ENCODE assay signal across 18 mouse cellular contexts in genomic region chr8:104433191-104433842, GRCm38 (mm10).
"Had no signal": no experiment of that assay in that cellular context is flagged by ENCODE, and none has a peak within 500 bp of the region (broad histone marks: within the 10 kb centered on the region; RNA-seq: fewer than 3 reads in every experiment).

No protein-coding gene starts in this region.

- H3K9ac ChIP-seq: limb, embryonic 13.5 days; liver, embryonic 13.5 days; midbrain, embryonic 12.5 days; midbrain, embryonic 15.5 days; neural tube, embryonic 12.5 days; neural tube, embryonic 15.5 days had no signal

- H3K27me3 ChIP-seq: limb, embryonic 13.5 days; liver, embryonic 13.5 days; midbrain, embryonic 12.5 days; midbrain, embryonic 15.5 days; neural tube, embryonic 12.5 days; neural tube, embryonic 15.5 days had no signal

- H3K9me3 ChIP-seq: limb, embryonic 10.5 days; limb, embryonic 13.5 days; liver, embryonic 13.5 days; midbrain, embryonic 12.5 days; midbrain, embryonic 15.5 days; neural tube, embryonic 12.5 days; neural tube, embryonic 15.5 days had no signal

- DNase-seq: kidney, adult 9 months; kidney, postnatal 14 days; kidney, postnatal 4 days; liver, embryonic 13.5 days; lung, adult 2 months; lung, postnatal 14 days; right cerebral cortex, adult 18-20 months; right cerebral cortex, postnatal 14 days; right cerebral cortex, postnatal 4 days; thymus, adult 2 months; thymus, postnatal 14 days; thymus, postnatal 4 days had no signal

- H3K4me1 ChIP-seq: limb, embryonic 10.5 days had no signal

- H3K27ac ChIP-seq: limb, embryonic 10.5 days; limb, embryonic 13.5 days; liver, embryonic 13.5 days; midbrain, embryonic 12.5 days; midbrain, embryonic 15.5 days; neural tube, embryonic 12.5 days; neural tube, embryonic 15.5 days had no signal

- H3K4me3 ChIP-seq: limb, embryonic 10.5 days; limb, embryonic 13.5 days; liver, embryonic 13.5 days; midbrain, embryonic 12.5 days; midbrain, embryonic 15.5 days; neural tube, embryonic 12.5 days; neural tube, embryonic 15.5 days had no signal

- ATAC-seq: midbrain, embryonic 15.5 days had no signal

- H3K4me2 ChIP-seq: limb, embryonic 13.5 days; midbrain, embryonic 12.5 days; midbrain, embryonic 15.5 days; neural tube, embryonic 12.5 days; neural tube, embryonic 15.5 days had no signal
